Mouse (Mus musculus) monocyte, adult 5-6 weeks (primary cell): Measurements from ENCODE around the gene Gjb2. TPM values are rescaled to one million over a fixed set of nuclear protein-coding genes. Genes with fewer than 3 reads are reported as not detected.
"Not testable (repeated sequence)": the region's sequence is repeated elsewhere in the genome, so short reads cannot be mapped to it uniquely, and the experiment has no call there.

ENCODE experiments used
- ATAC-seq: fragments of 153-309, 156-312 bp; replicated peaks from 2 replicates; pipeline ENCODE4 v1.8.0; 2017; ENCODE audit warnings: mild to moderate bottlenecking; ENCODE audit not compliant: low TSS enrichment, insufficient number of reproducible peaks, severe bottlenecking, poor library complexity, low FRiP score
- total RNA-seq: library from RNA; stranded (forward); fragments of 200-1000, 200-491, 200-594 nt; gene quantifications from 3 replicates; pipeline ENCODE4 v1.2.3, GENCODE M21; 2017

Gjb2 gene
- total RNA-seq, 1 experiment from 2014 or later: 9.6 TPM

GRCm38 (mm10) chr14:57084180-57084668, 20.3 kb downstream of the Gjb2 start:
- no peak for ATAC-seq

- no peak for ATAC-seq
Measured at GRCm38 (mm10) chr14:57082863-57083262, 21.6 kb downstream of the Gjb2 start.

- no peak for ATAC-seq
Measured at GRCm38 (mm10) chr14:57075537-57075936, 29.0 kb downstream of the Gjb2 start.

- not testable (repeated sequence) for ATAC-seq
Measured at GRCm38 (mm10) chr14:57069906-57070305, 34.6 kb downstream of the Gjb2 start.

GRCm38 (mm10) chr14:57066053-57066452, 38.4 kb downstream of the Gjb2 start:
- no peak for ATAC-seq

- ATAC-seq: not testable (repeated sequence)
Measured at GRCm38 (mm10) chr14:57060052-57060451, 44.5 kb downstream of the Gjb2 start.

GRCm38 (mm10) chr14:57057563-57058321, 46.8 kb downstream of the Gjb2 start, which contains the start of gene Gja3:
Gene Gja3 (minus strand): TSS chr14:57058100.
- no peak for ATAC-seq

GRCm38 (mm10) chr14:57057204-57057562, 47.3 kb downstream of the Gjb2 start:
- no peak for ATAC-seq

- no peak for ATAC-seq
Measured at GRCm38 (mm10) chr14:57052713-57053112, 51.8 kb downstream of the Gjb2 start.

Other genes with a start within 250 kb of the Gjb2 start
- gene Zmym2, start 218.0 kb downstream of the Gjb2 start, total RNA-seq: 59.4 to 75.0 TPM (median 70.7 TPM) in 3 replicates
- not detected in 3 replicates for gene Gja3, start 46.6 kb downstream of the Gjb2 start, total RNA-seq
- gene Gm4491, start 11.2 kb upstream of the Gjb2 start, total RNA-seq: not detected in 3 replicates
- not detected in 3 replicates for gene Gjb6, start 28.9 kb upstream of the Gjb2 start, total RNA-seq